Mouse (Mus musculus) liver, embryonic 14.5 days (tissue): ENCODE results near the gene Stard3.

Experiments
- CTCF ChIP-seq: IDR thresholded peaks from 2 replicates; pipeline ENCODE4 v1.5.1; 2016; ENCODE audit warnings: antibody characterized with exemption, low read depth, control low read depth
- EP300 ChIP-seq: IDR thresholded peaks from 2 replicates; pipeline ENCODE4 v1.6.1; 2016; ENCODE audit warnings: antibody characterized with exemption, low read depth

GRCm38 (mm10) chr11:98389221-98389780 is 31.1 kb downstream of the Stard3 start:
- TF ChIP-seq CTCF, result peak; percentile 69
- TF ChIP-seq EP300, result no peak
